Mouse (Mus musculus) neural tube, embryonic 13.5 days (tissue): Measurements from ENCODE around the gene Igfn1. TPM values are rescaled to one million over a fixed set of nuclear protein-coding genes. Genes with fewer than 3 reads are reported as not detected.

Experiments
- ATAC-seq: fragments of 200-750 bp; cut with Nextera tagmentation; 2 replicates; pipeline ENCODE4 v1.8.0; 2017; ENCODE audit warnings: low read depth, mild to moderate bottlenecking, moderate TSS enrichment, moderate library complexity
- H3K27ac ChIP-seq: fragments of 300-500 bp; sonication (generic); replicated peaks from 2 replicates; pipeline ENCODE4 v1.5.1; 2015; ENCODE audit warnings: moderate library complexity, mild to moderate bottlenecking, inconsistent platforms
- H3K27me3 ChIP-seq: fragments of 300-500 bp; sonication (generic); 2 replicates; pipeline ENCODE4 v1.6.1; 2015; ENCODE audit warnings: mild to moderate bottlenecking, inconsistent platforms
- H3K36me3 ChIP-seq: fragments of 300-500 bp; sonication (generic); 2 replicates; pipeline ENCODE4 v1.6.1; 2015; ENCODE audit warnings: mild to moderate bottlenecking, inconsistent platforms
- H3K4me1 ChIP-seq: fragments of 300-500 bp; sonication (generic); replicated peaks from 2 replicates; pipeline ENCODE4 v1.6.1; 2015; ENCODE audit warnings: inconsistent platforms
- H3K4me2 ChIP-seq: fragments of 300-500 bp; sonication (generic); 2 replicates; pipeline ENCODE4 v1.6.1; 2015; ENCODE audit warnings: inconsistent platforms, mild to moderate bottlenecking, moderate library complexity
- H3K4me3 ChIP-seq: fragments of 300-500 bp; sonication (generic); 2 replicates; pipeline ENCODE4 v1.5.1; 2015; ENCODE audit warnings: mild to moderate bottlenecking, inconsistent platforms
- H3K9ac ChIP-seq: fragments of 300-500 bp; sonication (generic); 2 replicates; pipeline ENCODE4 v1.6.1; 2015; ENCODE audit warnings: moderate library complexity, mild to moderate bottlenecking, inconsistent platforms
- H3K9me3 ChIP-seq: fragments of 300-500 bp; sonication (generic); 2 replicates; pipeline ENCODE4 v1.6.1; 2016; ENCODE audit warnings: inconsistent platforms
- WGBS: fragments of 180-500 bp; shearing (Covaris S2); methylation state at CpG from one replicate; pipeline ENCODE4 v1.1.7; 2015; 5-methylcytosine and 5-hydroxymethylcytosine counted together
- polyA plus RNA-seq: library from polyadenylated mRNA; unstranded; fragments of >200 nt; fragmentation: Nextera tagmentation; extraction: Ambion mirVana; gene quantifications from 2 replicates; pipeline ENCODE4 v1.2.1, GENCODE M21; 2015

The Igfn1 gene
- polyA plus RNA-seq, 1 experiment from 2014 or later, result not detected

GRCm38 (mm10) chr1:135923229-135923628, 82.9 kb downstream of the Igfn1 start:
- peaks cover 51% of the 10 kb centered on the region for H3K27me3 ChIP-seq
- WGBS, result 77% methylated on average over 7 of the region's 7 CpGs
- no peak for ATAC-seq

GRCm38 (mm10) chr1:135918644-135919407, 87.3 kb downstream of the Igfn1 start, which contains the start of gene Pkp1:
Pkp1 (minus strand) TSS chr1:135919207.
- Histone ChIP-seq H3K36me3 (no peaks in the 10 kb centered on the region), H3K9me3 (no peaks in the 10 kb centered on the region), H3K4me3 (peak within 1 kb of the TSS; percentile 27), H3K27me3 (peaks cover 81% of the 10 kb centered on the region), H3K9ac (peak within 1 kb of the TSS; percentile 34; the same call in 1 of the 2 replicates), H3K4me2 (peak within 1 kb of the TSS; percentile 52), H3K4me1 (peaks cover 11% of the 10 kb centered on the region), H3K27ac (no peak within 1 kb of the TSS)
- WGBS, result 1% methylated on average over 64 of the region's 67 CpGs
- ATAC-seq, result no peak

More at GRCm38 (mm10) chr1:135923229-135923628, 82.9 kb downstream of the Igfn1 start:
- H3K4me3 ChIP-seq, result no peak overlapping the region
- no peaks in the 10 kb centered on the region for H3K9me3 ChIP-seq
- H3K36me3 ChIP-seq, result no peaks in the 10 kb centered on the region
- no peak overlapping the region for H3K27ac ChIP-seq
- H3K4me1 ChIP-seq, result peaks cover 11% of the 10 kb centered on the region
- H3K4me2 ChIP-seq, result no peak overlapping the region
- H3K9ac ChIP-seq, result no peak overlapping the region

- peaks cover 72% of the 10 kb centered on the region for H3K27me3 ChIP-seq
- no peak overlapping the region for H3K4me3 ChIP-seq
- no peak overlapping the region for H3K27ac ChIP-seq
- H3K36me3 ChIP-seq, result no peaks in the 10 kb centered on the region
- no peak for ATAC-seq
- no peaks in the 10 kb centered on the region for H3K9me3 ChIP-seq
- peaks cover 11% of the 10 kb centered on the region for H3K4me1 ChIP-seq
- WGBS, result 3% methylated on average over 5 of the region's 5 CpGs
- no peak overlapping the region for H3K4me2 ChIP-seq
- H3K9ac ChIP-seq, result no peak overlapping the region
Observed at GRCm38 (mm10) chr1:135917206-135917605, 88.9 kb downstream of the Igfn1 start.

GRCm38 (mm10) chr1:135916486-135917058, 89.6 kb downstream of the Igfn1 start:
- Histone ChIP-seq H3K27ac (no peak overlapping the region), H3K4me1 (peaks cover 11% of the 10 kb centered on the region), H3K27me3 (peaks cover 66% of the 10 kb centered on the region), H3K36me3 (no peaks in the 10 kb centered on the region), H3K9me3 (no peaks in the 10 kb centered on the region), H3K4me3 (no peak overlapping the region), H3K4me2 (no peak overlapping the region), H3K9ac (no peak overlapping the region)
- WGBS, result 37% methylated on average over 5 of the region's 5 CpGs
- ATAC-seq, result no peak

- 80% methylated on average over 4 of the region's 4 CpGs for WGBS
- H3K4me2 ChIP-seq, result no peak overlapping the region
- H3K27ac ChIP-seq, result no peak overlapping the region
- peaks cover 13% of the 10 kb centered on the region for H3K4me1 ChIP-seq
- H3K9ac ChIP-seq, result no peak overlapping the region
- H3K27me3 ChIP-seq, result peaks cover 53% of the 10 kb centered on the region
- H3K36me3 ChIP-seq, result no peaks in the 10 kb centered on the region
- no peaks in the 10 kb centered on the region for H3K9me3 ChIP-seq
- no peak overlapping the region for H3K4me3 ChIP-seq
- ATAC-seq, result no peak
Observed at GRCm38 (mm10) chr1:135913657-135914056, 92.5 kb downstream of the Igfn1 start.

- H3K9ac ChIP-seq, result no peak overlapping the region
- H3K4me2 ChIP-seq, result no peak overlapping the region
- WGBS, result 10% methylated on average over 6 of the region's 6 CpGs
- ATAC-seq, result no peak
- H3K27ac ChIP-seq, result no peak overlapping the region
- no peaks in the 10 kb centered on the region for H3K36me3 ChIP-seq
- no peak overlapping the region for H3K4me3 ChIP-seq
- H3K4me1 ChIP-seq, result peaks cover 10% of the 10 kb centered on the region
- H3K27me3 ChIP-seq, result peaks cover 14% of the 10 kb centered on the region; the same call in 1 of the 2 replicates
- no peaks in the 10 kb centered on the region for H3K9me3 ChIP-seq
Observed at GRCm38 (mm10) chr1:135909381-135909780, 96.8 kb downstream of the Igfn1 start.

- peaks cover 10% of the 10 kb centered on the region for H3K4me1 ChIP-seq
- H3K4me3 ChIP-seq, result no peak overlapping the region
- no peak overlapping the region for H3K4me2 ChIP-seq
- H3K27ac ChIP-seq, result no peak overlapping the region
- ATAC-seq, result no peak
- H3K9me3 ChIP-seq, result no peaks in the 10 kb centered on the region
- WGBS, result 76% methylated on average over 11 of the region's 11 CpGs
- H3K36me3 ChIP-seq, result no peaks in the 10 kb centered on the region
- H3K9ac ChIP-seq, result no peak overlapping the region
- peaks cover 14% of the 10 kb centered on the region; the same call in 1 of the 2 replicates for H3K27me3 ChIP-seq
Observed at GRCm38 (mm10) chr1:135906736-135907135, 99.4 kb downstream of the Igfn1 start.

Other genes with a start within 250 kb of the Igfn1 start
- 32.1 and 32.6 TPM in 2 replicates for gene Phlda3, start 240.2 kb downstream of the Igfn1 start, polyA plus RNA-seq
- gene Tnni1, start 226.9 kb downstream of the Igfn1 start, polyA plus RNA-seq, result 15.0 and 31.7 TPM in 2 replicates
- gene Lad1, start 187.7 kb downstream of the Igfn1 start, polyA plus RNA-seq, result 0.40 and 0.73 TPM in 2 replicates
- 10.9 and 22.7 TPM in 2 replicates for gene Tnnt2, start 170.0 kb downstream of the Igfn1 start, polyA plus RNA-seq
- gene Pkp1, start 87.1 kb downstream of the Igfn1 start, polyA plus RNA-seq, result 0.08 and 0.23 TPM in 2 replicates
- 155 and 180 TPM in 2 replicates for gene Tmem9, start 1.8 kb upstream of the Igfn1 start, polyA plus RNA-seq
- not detected in 2 replicates for gene Ascl5, start 44.5 kb upstream of the Igfn1 start, polyA plus RNA-seq
- 0.28 and 1.2 TPM in 2 replicates for gene Cacna1s, start 46.4 kb upstream of the Igfn1 start, polyA plus RNA-seq
- 34.6 and 41.7 TPM in 2 replicates for gene Kif21b, start 125.0 kb upstream of the Igfn1 start, polyA plus RNA-seq
- not detected in 2 replicates for gene Mroh3, start 206.5 kb upstream of the Igfn1 start, polyA plus RNA-seq
- 3.1 and 3.6 TPM in 2 replicates for gene Inava, start 227.9 kb upstream of the Igfn1 start, polyA plus RNA-seq